10 mouse cellular contexts compared by ENCODE assay signal in genomic region chr4:88135936-88136335, GRCm38 (mm10). TPM values are rescaled to one million over a fixed set of nuclear protein-coding genes. Genes with fewer than 3 reads are reported as not detected.
DNase-seq lines count a peak whose midpoint lies in the region; ATAC-seq lines count a peak whose summit lies in the region.
"Had no signal": no experiment of that assay in that cellular context is flagged by ENCODE, and none has a peak within 500 bp of the region (broad histone marks: within the 10 kb centered on the region; RNA-seq: fewer than 3 reads in every experiment).

No protein-coding gene starts in this region.

- no peak overlapping the region for H3K4me2 ChIP-seq in hindbrain, embryonic 12.5 days (replicated peaks)
- no peak overlapping the region for H3K4me2 ChIP-seq in hindbrain, embryonic 14.5 days (replicated peaks)
- peak overlapping the region; percentile 16 for H3K4me2 ChIP-seq in embryonic facial prominence, embryonic 14.5 days (ENCODE audit: low read depth, low read length)
- H3K4me2 ChIP-seq in hindbrain, embryonic 16.5 days (ENCODE audit: low read length): peak overlapping the region; percentile 10; the same call in 1 of the 2 replicates
- no peak overlapping the region for H3K4me2 ChIP-seq in midbrain, embryonic 13.5 days (replicated peaks)
- no peak overlapping the region for H3K4me2 ChIP-seq in heart, embryonic 12.5 days
- H3K4me2 ChIP-seq: heart, embryonic 13.5 days had no signal

- no peaks in the 10 kb centered on the region for H3K27me3 ChIP-seq in hindbrain, embryonic 12.5 days
- H3K27me3 ChIP-seq in hindbrain, embryonic 14.5 days (ENCODE audit: control insufficient read depth, insufficient read depth, low read length): no peaks in the 10 kb centered on the region
- H3K27me3 ChIP-seq in embryonic facial prominence, embryonic 14.5 days (replicated peaks; ENCODE audit: control insufficient read depth, insufficient read depth, low read length): no peaks in the 10 kb centered on the region
- no peaks in the 10 kb centered on the region for H3K27me3 ChIP-seq in hindbrain, embryonic 16.5 days (replicated peaks; ENCODE audit: control insufficient read depth, insufficient read depth, low read length)
- H3K27me3 ChIP-seq in midbrain, embryonic 13.5 days: no peaks in the 10 kb centered on the region
- H3K27me3 ChIP-seq in heart, embryonic 12.5 days (replicated peaks): no peaks in the 10 kb centered on the region
- H3K27me3 ChIP-seq: heart, embryonic 13.5 days had no signal

- 43% methylated on average over 2 of the region's 2 CpGs for WGBS in hindbrain, embryonic 12.5 days
- WGBS in hindbrain, embryonic 14.5 days: 48% methylated on average over 2 of the region's 2 CpGs
- WGBS in embryonic facial prominence, embryonic 14.5 days: 13% methylated on average over 2 of the region's 2 CpGs
- 30% methylated on average over 2 of the region's 2 CpGs for WGBS in hindbrain, embryonic 16.5 days
- 22% methylated on average over 2 of the region's 2 CpGs for WGBS in midbrain, embryonic 13.5 days
- WGBS in heart, embryonic 12.5 days: 44% methylated on average over 2 of the region's 2 CpGs

- H3K4me1 ChIP-seq in hindbrain, embryonic 12.5 days: peaks cover 5% of the 10 kb centered on the region; the same call in 1 of the 2 replicates
- 0 out of 2 replicates have a peak, but pooled peaks cover 6% of the 10 kb centered on the region for H3K4me1 ChIP-seq in hindbrain, embryonic 14.5 days (replicated peaks; ENCODE audit: control insufficient read depth, insufficient read depth, low read length)
- H3K4me1 ChIP-seq in embryonic facial prominence, embryonic 14.5 days (ENCODE audit: control insufficient read depth, insufficient read depth, low read length): peaks cover 7% of the 10 kb centered on the region; the same call in 1 of the 2 replicates
- peaks cover 6% of the 10 kb centered on the region; the same call in 1 of the 2 replicates for H3K4me1 ChIP-seq in hindbrain, embryonic 16.5 days (ENCODE audit: control insufficient read depth, insufficient read depth, low read depth, low read length)
- peaks cover 20% of the 10 kb centered on the region for H3K4me1 ChIP-seq in midbrain, embryonic 13.5 days (replicated peaks)
- no peaks in the 10 kb centered on the region for H3K4me1 ChIP-seq in heart, embryonic 12.5 days (replicated peaks)

- no peak for DNase-seq in hindbrain, embryonic 14.5 days (ENCODE audit: low spot score)
- no peak for DNase-seq in embryonic facial prominence, embryonic 14.5 days (ENCODE audit: low spot score)
- DNase-seq in right cerebral cortex, adult 2 months (ENCODE audit: low spot score in 2 of 2): no peak
- no peak for DNase-seq in cerebellum, adult 18-20 months

- no peak for ATAC-seq in hindbrain, embryonic 12.5 days (ENCODE audit: low FRiP score)
- no peak for ATAC-seq in hindbrain, embryonic 14.5 days (ENCODE audit: low FRiP score)
- ATAC-seq in embryonic facial prominence, embryonic 14.5 days (ENCODE audit: low read depth): no peak
- no peak for ATAC-seq in hindbrain, embryonic 16.5 days
- peak; percentile 72; the same call in 1 of the 2 replicates for ATAC-seq in midbrain, embryonic 13.5 days
- ATAC-seq in heart, embryonic 12.5 days (ENCODE audit: insufficient number of reproducible peaks, low FRiP score): no peak
- ATAC-seq: intestine, embryonic 16.5 days had no signal

- H3K4me3 ChIP-seq in hindbrain, embryonic 12.5 days: no peak overlapping the region
- no peak overlapping the region for H3K4me3 ChIP-seq in hindbrain, embryonic 14.5 days (replicated peaks; ENCODE audit: low read length)
- no peak overlapping the region for H3K4me3 ChIP-seq in embryonic facial prominence, embryonic 14.5 days (ENCODE audit: low read depth, low read length)
- H3K4me3 ChIP-seq in hindbrain, embryonic 16.5 days (ENCODE audit: low read length): no peak overlapping the region
- H3K4me3 ChIP-seq in midbrain, embryonic 13.5 days (replicated peaks): no peak overlapping the region
- no peak overlapping the region for H3K4me3 ChIP-seq in heart, embryonic 12.5 days
- H3K4me3 ChIP-seq: heart, embryonic 13.5 days had no signal

- no peaks in the 10 kb centered on the region for H3K36me3 ChIP-seq in hindbrain, embryonic 12.5 days
- no peaks in the 10 kb centered on the region for H3K36me3 ChIP-seq in hindbrain, embryonic 14.5 days (replicated peaks; ENCODE audit: control insufficient read depth, insufficient read depth)
- H3K36me3 ChIP-seq in embryonic facial prominence, embryonic 14.5 days (ENCODE audit: control insufficient read depth, insufficient read depth, low read length): no peaks in the 10 kb centered on the region
- no peaks in the 10 kb centered on the region for H3K36me3 ChIP-seq in hindbrain, embryonic 16.5 days (ENCODE audit: control insufficient read depth, insufficient read depth, low read length)
- H3K36me3 ChIP-seq in midbrain, embryonic 13.5 days: no peaks in the 10 kb centered on the region
- no peaks in the 10 kb centered on the region for H3K36me3 ChIP-seq in heart, embryonic 12.5 days
- H3K36me3 ChIP-seq: heart, embryonic 13.5 days had no signal

- peak overlapping the region; percentile 35; the same call in 1 of the 2 replicates for H3K27ac ChIP-seq in hindbrain, embryonic 12.5 days
- H3K27ac ChIP-seq in hindbrain, embryonic 14.5 days: no peak overlapping the region
- H3K27ac ChIP-seq in embryonic facial prominence, embryonic 14.5 days (replicated peaks; ENCODE audit: low read depth, low read length): peak overlapping the region; percentile 28
- H3K27ac ChIP-seq in hindbrain, embryonic 16.5 days (ENCODE audit: low read depth, low read length): peak overlapping the region; percentile 66
- peak overlapping the region; percentile 74 for H3K27ac ChIP-seq in midbrain, embryonic 13.5 days
- H3K27ac ChIP-seq in heart, embryonic 12.5 days (ENCODE audit: poor library complexity, severe bottlenecking): no peak overlapping the region
- H3K27ac ChIP-seq: heart, embryonic 13.5 days had no signal

- H3K9me3 ChIP-seq in hindbrain, embryonic 12.5 days (replicated peaks): no peaks in the 10 kb centered on the region
- H3K9me3 ChIP-seq in hindbrain, embryonic 14.5 days (ENCODE audit: control insufficient read depth, low read length): no peaks in the 10 kb centered on the region
- no peaks in the 10 kb centered on the region for H3K9me3 ChIP-seq in embryonic facial prominence, embryonic 14.5 days (ENCODE audit: control insufficient read depth, low read length)
- no peaks in the 10 kb centered on the region for H3K9me3 ChIP-seq in hindbrain, embryonic 16.5 days (ENCODE audit: control insufficient read depth, low read length)
- H3K9me3 ChIP-seq in midbrain, embryonic 13.5 days: no peaks in the 10 kb centered on the region
- H3K9me3 ChIP-seq in heart, embryonic 12.5 days (replicated peaks): no peaks in the 10 kb centered on the region
- H3K9me3 ChIP-seq: heart, embryonic 13.5 days had no signal

- no peak overlapping the region for H3K9ac ChIP-seq in hindbrain, embryonic 12.5 days
- H3K9ac ChIP-seq in hindbrain, embryonic 14.5 days: no peak overlapping the region
- H3K9ac ChIP-seq in embryonic facial prominence, embryonic 14.5 days (ENCODE audit: low read depth, low read length): no peak overlapping the region
- no peak overlapping the region for H3K9ac ChIP-seq in hindbrain, embryonic 16.5 days (ENCODE audit: low read depth, low read length)
- H3K9ac ChIP-seq in midbrain, embryonic 13.5 days (replicated peaks): no peak overlapping the region
- no peak overlapping the region for H3K9ac ChIP-seq in heart, embryonic 12.5 days
- H3K9ac ChIP-seq: heart, embryonic 13.5 days had no signal

RNA-seq across cellular contexts. Expression of gene Focad, which starts 41.5 kb away (rescaled TPM):
- polyA plus RNA-seq in hindbrain, embryonic 12.5 days (2016; fragmentation: Nextera tagmentation; extraction: Ambion mirVana): 13.2 and 13.7 TPM in 2 replicates
- 15.2 and 18.7 TPM in 2 replicates for polyA plus RNA-seq in hindbrain, embryonic 14.5 days (2014; fragmentation: Nextera tagmentation; extraction: Ambion mirVana)
- polyA plus RNA-seq in embryonic facial prominence, embryonic 14.5 days (2014; fragmentation: Nextera tagmentation; extraction: Ambion mirVana): 18.6 and 21.0 TPM in 2 replicates
- polyA plus RNA-seq in hindbrain, embryonic 16.5 days (2015; fragmentation: Nextera tagmentation; extraction: Ambion mirVana): 11.7 and 13.3 TPM in 2 replicates
- 10.1 and 12.7 TPM in 2 replicates for polyA plus RNA-seq in midbrain, embryonic 13.5 days (2015; fragmentation: Nextera tagmentation; extraction: Ambion mirVana)
- polyA plus RNA-seq in heart, embryonic 12.5 days (2016; fragmentation: Nextera tagmentation; extraction: Ambion mirVana): 11.2 and 12.2 TPM in 2 replicates

Comparison
In these comparisons a context has a peak if more than half of its experiments do, and no peak if none do; other contexts are left out.
1. H3K27ac ChIP-seq: peak in hindbrain, embryonic 12.5 days (single experiment), embryonic facial prominence, embryonic 14.5 days (single experiment), hindbrain, embryonic 16.5 days (single experiment) and midbrain, embryonic 13.5 days (single experiment); none in hindbrain, embryonic 14.5 days (single experiment) and heart, embryonic 12.5 days (single experiment).
2. H3K4me2 ChIP-seq: peak in embryonic facial prominence, embryonic 14.5 days (single experiment) and hindbrain, embryonic 16.5 days (single experiment); none in hindbrain, embryonic 12.5 days (single experiment), hindbrain, embryonic 14.5 days (single experiment), midbrain, embryonic 13.5 days (single experiment) and heart, embryonic 12.5 days (single experiment).